Comparison of ENCODE assay signal across 17 mouse cellular contexts in the genomic region with DNA sequence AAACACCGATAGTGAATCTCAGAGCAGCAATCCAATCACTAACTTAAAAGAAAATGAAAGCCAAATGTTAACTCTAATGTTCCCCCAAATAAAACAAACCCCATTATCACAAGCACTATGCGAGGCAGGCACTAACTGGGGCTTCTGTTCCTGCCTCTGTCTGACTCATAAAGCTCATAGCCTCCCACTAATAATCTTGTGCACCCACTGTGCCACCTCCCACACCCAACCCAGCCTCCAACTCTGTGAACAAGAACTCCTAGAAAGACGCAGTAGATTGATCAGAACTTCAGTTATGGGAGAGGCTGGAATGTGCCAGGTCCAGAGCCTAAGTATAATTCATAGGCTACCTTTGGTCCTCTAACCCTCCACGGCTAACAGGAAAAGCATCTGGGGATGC. TPM values are rescaled to one million over a fixed set of nuclear protein-coding genes. Genes with fewer than 3 reads are reported as not detected.
"Had no signal": no experiment of that assay in that cellular context is flagged by ENCODE, and none has a peak within 500 bp of the region (broad histone marks: within the 10 kb centered on the region; RNA-seq: fewer than 3 reads in every experiment).

No protein-coding gene starts in this region.

- H3K4me1 ChIP-seq: liver, embryonic 13.5 days; midbrain, embryonic 13.5 days had no signal

- H3K27ac ChIP-seq: kidney, postnatal 0 days; left cerebral cortex, adult 2 months; liver, embryonic 13.5 days; macrophage; midbrain, embryonic 13.5 days; stomach, postnatal 0 days had no signal

- DNase-seq: kidney, adult 2 months; kidney, postnatal 25 days; layer of hippocampus, postnatal 36 days; liver, embryonic 13.5 days; lung, adult 2 months; lung, postnatal 14 days; retina, postnatal 1 day; right cerebral cortex, postnatal 4 days; thymus, adult 2 months; thymus, postnatal 14 days; thymus, postnatal 4 days had no signal

- H3K4me3 ChIP-seq: left cerebral cortex, adult 2 months; liver, embryonic 13.5 days; midbrain, embryonic 13.5 days had no signal

RNA-seq across cellular contexts. Expression of a gene that starts 24.3 kb away (rescaled TPM):
- total RNA-seq: layer of hippocampus, postnatal 36 days had no signal
- polyA plus RNA-seq: neural tube, embryonic 14.5 days had no signal
